Mouse (Mus musculus) kidney, embryonic 14.5 days (tissue): ENCODE measurements around the gene Hormad1. TPM values are rescaled to one million over a fixed set of nuclear protein-coding genes. Genes with fewer than 3 reads are reported as not detected.
A peak's percentile ranks its signal among the peaks of the same experiment; 100 is the strongest.
"Not testable (repeated sequence)": the region's sequence is repeated elsewhere in the genome, so short reads cannot be mapped to it uniquely, and the experiment has no call there.

Experiments
- ATAC-seq: fragments of 200-750 bp; cut with Nextera tagmentation; 2 replicates; pipeline ENCODE4 v1.8.0; 2017; ENCODE audit warnings: moderate number of reproducible peaks, mild to moderate bottlenecking, moderate TSS enrichment, moderate library complexity; ENCODE audit not compliant: low FRiP score, low TSS enrichment
- H3K27ac ChIP-seq: fragments of 300-500 bp; sonication (generic); 2 replicates; pipeline ENCODE4 v1.5.1; 2014; ENCODE audit warnings: low read depth, mild to moderate bottlenecking, low read length, moderate library complexity, mixed read lengths
- H3K27me3 ChIP-seq: fragments of 300-500 bp; sonication (generic); 2 replicates; pipeline ENCODE4 v1.6.1; 2014; ENCODE audit warnings: mild to moderate bottlenecking, low read length; ENCODE audit not compliant: control insufficient read depth, insufficient read depth
- H3K36me3 ChIP-seq: fragments of 300-500 bp; sonication (generic); 2 replicates; pipeline ENCODE4 v1.6.1; 2014; ENCODE audit warnings: low read length, mixed read lengths; ENCODE audit not compliant: control insufficient read depth, insufficient read depth
- H3K4me1 ChIP-seq: fragments of 300-500 bp; sonication (generic); 2 replicates; pipeline ENCODE4 v1.6.1; 2014; ENCODE audit warnings: low read length, mixed read lengths; ENCODE audit not compliant: control insufficient read depth, insufficient read depth
- H3K4me2 ChIP-seq: fragments of 300-500 bp; sonication (generic); replicated peaks from 2 replicates; pipeline ENCODE4 v1.6.1; 2014; ENCODE audit warnings: low read depth, mild to moderate bottlenecking, low read length
- H3K4me3 ChIP-seq: fragments of 300-500 bp; sonication (generic); 2 replicates; pipeline ENCODE4 v1.5.1; 2014; ENCODE audit warnings: mild to moderate bottlenecking, low read length
- H3K9ac ChIP-seq: fragments of 300-500 bp; sonication (generic); 2 replicates; pipeline ENCODE4 v1.6.1; 2014; ENCODE audit warnings: low read depth, mild to moderate bottlenecking, low read length, moderate library complexity
- H3K9me3 ChIP-seq: fragments of 300-500 bp; sonication (generic); 2 replicates; pipeline ENCODE4 v1.6.1; 2016; ENCODE audit warnings: low read length; ENCODE audit not compliant: control insufficient read depth
- WGBS: fragments of 180-500 bp; shearing (Covaris S2); extraction: QIAGEN DNeasy Blood & Tissue Kit; methylation state at CpG from one replicate; pipeline ENCODE4 v1.1.7; 2014; 5-methylcytosine and 5-hydroxymethylcytosine counted together
- polyA plus RNA-seq: library from polyadenylated mRNA; unstranded; fragments of >200 nt; fragmentation: Nextera tagmentation; extraction: Ambion mirVana; gene quantifications from 2 replicates; pipeline ENCODE4 v1.2.1, GENCODE M21; 2014

Gene Hormad1
- polyA plus RNA-seq, 1 experiment from 2014 or later, result not detected

DNA sequence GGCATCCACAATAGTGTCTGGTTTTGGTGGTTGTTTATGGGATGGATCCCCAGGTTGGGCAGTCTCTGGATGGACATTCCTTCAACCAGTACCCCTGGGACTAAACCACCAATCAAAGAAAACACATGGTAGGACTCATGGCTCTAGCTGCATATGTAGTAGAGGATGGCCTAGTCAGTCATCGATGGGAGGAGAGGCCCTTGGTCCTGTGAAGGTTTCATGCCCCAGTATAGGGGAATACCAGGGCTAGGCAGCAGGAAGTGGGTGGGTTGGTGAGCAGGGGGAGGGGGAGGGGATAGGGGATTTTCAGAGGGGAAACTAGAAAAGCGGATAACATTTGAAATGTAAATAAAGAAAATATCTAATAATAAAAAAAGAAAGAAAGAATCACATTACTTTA is 18.3 kb upstream of the Hormad1 start:
- not testable (repeated sequence) for H3K36me3 ChIP-seq, H3K9me3 ChIP-seq, H3K4me3 ChIP-seq, ATAC-seq, H3K27me3 ChIP-seq, H3K4me1 ChIP-seq, H3K27ac ChIP-seq, H3K4me2 ChIP-seq, H3K9ac ChIP-seq
- WGBS, result 73% methylated on average over 2 of the region's 2 CpGs

DNA sequence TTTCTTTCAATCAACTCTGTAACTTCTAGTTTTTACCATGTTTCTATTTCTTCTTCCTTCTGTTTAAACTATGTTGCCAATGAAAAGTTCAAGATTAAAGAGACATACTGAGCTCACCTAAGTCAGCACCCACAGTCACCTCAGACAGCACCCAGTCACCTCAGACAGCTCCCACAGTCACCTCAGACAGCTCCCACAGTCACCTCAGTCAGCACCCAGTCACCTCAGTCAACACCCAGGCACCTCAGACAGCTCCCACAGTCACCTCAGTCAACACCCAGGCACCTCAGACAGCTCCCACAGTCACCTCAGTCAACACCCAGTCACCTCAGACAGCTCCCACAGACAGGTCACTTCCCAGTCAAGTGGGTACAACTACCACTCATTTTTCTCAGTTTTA is 17.3 kb upstream of the Hormad1 start:
- no peak overlapping the region for H3K9ac ChIP-seq
- H3K27ac ChIP-seq, result no peak overlapping the region
- no peak overlapping the region for H3K4me2 ChIP-seq
- H3K36me3 ChIP-seq, result no peaks in the 10 kb centered on the region
- no peaks in the 10 kb centered on the region for H3K4me1 ChIP-seq
- H3K4me3 ChIP-seq, result no peak overlapping the region
- no peaks in the 10 kb centered on the region for H3K9me3 ChIP-seq
- H3K27me3 ChIP-seq, result no peaks in the 10 kb centered on the region
- no peak for ATAC-seq

DNA sequence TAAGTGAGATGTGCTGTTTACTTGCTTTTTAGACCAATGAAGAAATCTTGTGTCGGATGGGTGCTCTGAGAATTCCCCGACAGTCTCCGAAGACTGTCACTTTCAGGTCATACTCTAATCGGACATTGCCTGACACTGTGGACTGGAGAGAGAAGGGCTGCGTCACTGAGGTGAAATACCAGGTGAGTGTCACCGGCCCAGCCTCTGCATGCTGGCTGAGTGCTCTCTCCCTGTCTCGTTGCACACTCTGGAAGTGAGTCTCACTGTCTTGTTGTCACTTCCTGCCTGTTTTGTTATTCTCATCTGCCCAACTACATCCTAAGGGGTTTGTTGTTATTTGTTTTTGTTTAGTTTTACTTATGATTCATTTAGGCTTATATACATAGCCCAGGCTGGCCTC is 16.5 kb upstream of the Hormad1 start:
- no peak for ATAC-seq
- no peaks in the 10 kb centered on the region for H3K4me1 ChIP-seq
- H3K9ac ChIP-seq, result no peak overlapping the region
- 67% methylated on average over 7 of the region's 7 CpGs for WGBS
- no peak overlapping the region for H3K27ac ChIP-seq
- no peaks in the 10 kb centered on the region for H3K36me3 ChIP-seq
- no peak overlapping the region for H3K4me3 ChIP-seq
- H3K4me2 ChIP-seq, result no peak overlapping the region
- H3K27me3 ChIP-seq, result no peaks in the 10 kb centered on the region
- H3K9me3 ChIP-seq, result no peaks in the 10 kb centered on the region

DNA sequence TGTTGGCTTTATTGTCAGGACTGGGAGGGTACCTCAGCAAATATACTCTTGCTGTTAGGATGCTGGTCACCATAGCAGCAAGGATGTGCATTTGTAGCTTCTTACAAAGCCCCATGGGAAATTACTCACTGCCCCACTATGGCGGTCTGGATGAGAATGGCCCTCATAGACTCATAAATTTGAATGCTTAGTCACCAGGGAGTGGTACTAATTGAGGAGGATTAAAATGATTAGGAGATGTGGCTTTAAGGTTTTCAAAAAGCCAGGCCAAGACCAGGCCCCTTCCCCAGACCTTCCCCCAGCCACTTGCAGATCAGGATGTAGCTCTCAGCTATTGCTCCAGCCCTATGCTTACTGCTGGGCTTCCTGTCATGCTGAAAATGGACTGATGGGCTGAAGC is 9.3 kb upstream of the Hormad1 start:
- Histone ChIP-seq H3K27ac (no peak overlapping the region), H3K9ac (no peak overlapping the region), H3K9me3 (no peaks in the 10 kb centered on the region), H3K27me3 (no peaks in the 10 kb centered on the region), H3K4me3 (no peak overlapping the region), H3K4me2 (no peak overlapping the region), H3K36me3 (no peaks in the 10 kb centered on the region), H3K4me1 (no peaks in the 10 kb centered on the region)
- no peak for ATAC-seq
- WGBS, result 81% methylated on average over 1 of the region's 1 CpGs

DNA sequence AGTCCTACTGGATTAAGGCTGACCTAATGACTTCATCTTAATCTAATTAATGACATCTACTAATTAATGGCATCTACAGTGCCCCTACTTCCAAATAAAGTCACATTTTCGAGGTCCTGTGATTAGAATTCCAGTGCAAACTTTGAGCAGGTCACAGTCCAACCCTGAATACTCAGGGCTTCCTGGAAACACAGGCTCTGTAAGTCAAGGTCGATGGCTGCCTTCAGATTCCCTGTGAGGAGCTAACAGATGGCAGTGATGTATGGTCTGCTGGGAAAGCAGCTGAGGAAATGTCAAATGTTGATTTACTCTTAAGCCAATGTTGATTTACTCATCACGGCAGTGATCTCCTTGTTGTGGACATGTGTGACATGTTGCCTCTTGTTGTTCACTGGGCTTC is 5.5 kb upstream of the Hormad1 start:
- no peak overlapping the region for H3K4me3 ChIP-seq
- no peaks in the 10 kb centered on the region for H3K9me3 ChIP-seq
- no peak overlapping the region for H3K4me2 ChIP-seq
- no peak overlapping the region for H3K9ac ChIP-seq
- 54% methylated on average over 3 of the region's 3 CpGs for WGBS
- H3K4me1 ChIP-seq, result no peaks in the 10 kb centered on the region
- no peak overlapping the region for H3K27ac ChIP-seq
- no peak for ATAC-seq
- H3K36me3 ChIP-seq, result no peaks in the 10 kb centered on the region
- H3K27me3 ChIP-seq, result no peaks in the 10 kb centered on the region

DNA sequence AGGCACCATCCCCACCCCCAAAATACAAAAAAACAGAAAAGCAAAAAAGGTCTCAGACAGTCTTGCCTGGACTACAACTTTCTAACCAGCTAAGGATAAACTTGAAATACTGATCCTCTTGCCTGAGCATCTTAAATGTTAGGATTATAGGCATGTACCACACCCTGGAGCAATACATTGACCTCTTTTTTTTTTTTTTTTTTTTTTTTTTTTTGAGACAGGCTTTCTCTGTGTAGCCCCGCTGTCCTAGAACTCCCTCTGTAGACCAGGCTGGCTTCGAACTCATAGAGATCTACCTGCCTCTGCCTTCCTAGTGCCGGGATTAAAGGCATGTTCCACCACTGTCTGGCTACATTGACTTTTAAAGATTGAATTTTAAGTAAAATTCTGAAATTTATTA is 1.3 kb downstream of the Hormad1 start:
- Histone ChIP-seq H3K9me3 (no peaks in the 10 kb centered on the region), H3K4me2 (no peak overlapping the region), H3K4me3 (no peak overlapping the region), H3K27ac (no peak overlapping the region), H3K36me3 (no peaks in the 10 kb centered on the region), H3K9ac (no peak overlapping the region), H3K4me1 (no peaks in the 10 kb centered on the region), H3K27me3 (no peaks in the 10 kb centered on the region)
- 94% methylated on average over 3 of the region's 3 CpGs for WGBS
- no peak for ATAC-seq

DNA sequence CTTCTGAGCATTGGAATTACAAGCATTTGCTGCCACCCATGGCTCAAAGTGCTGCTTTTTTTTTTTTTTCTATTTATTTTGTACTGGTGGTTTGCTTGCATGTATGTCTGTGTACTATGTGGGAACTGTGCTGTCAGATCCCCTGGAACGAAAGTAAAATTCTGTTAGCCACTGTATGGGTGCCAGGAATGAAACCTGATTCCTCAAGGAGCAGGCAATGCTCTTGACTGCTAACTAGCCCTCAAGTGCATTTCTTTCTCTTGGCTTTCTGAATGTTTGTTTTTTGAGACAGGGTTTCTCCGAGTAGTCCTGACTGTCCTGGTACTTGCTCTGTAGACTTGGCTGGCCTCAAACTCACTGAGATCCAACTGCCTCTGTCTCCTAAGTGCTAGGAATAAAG is 2.3 kb downstream of the Hormad1 start:
- Histone ChIP-seq H3K36me3 (no peaks in the 10 kb centered on the region), H3K27me3 (no peaks in the 10 kb centered on the region), H3K4me1 (no peaks in the 10 kb centered on the region), H3K9ac (no peak overlapping the region), H3K4me3 (no peak overlapping the region), H3K27ac (no peak overlapping the region), H3K9me3 (no peaks in the 10 kb centered on the region), H3K4me2 (no peak overlapping the region)
- no peak for ATAC-seq
- 64% methylated on average over 2 of the region's 2 CpGs for WGBS

DNA sequence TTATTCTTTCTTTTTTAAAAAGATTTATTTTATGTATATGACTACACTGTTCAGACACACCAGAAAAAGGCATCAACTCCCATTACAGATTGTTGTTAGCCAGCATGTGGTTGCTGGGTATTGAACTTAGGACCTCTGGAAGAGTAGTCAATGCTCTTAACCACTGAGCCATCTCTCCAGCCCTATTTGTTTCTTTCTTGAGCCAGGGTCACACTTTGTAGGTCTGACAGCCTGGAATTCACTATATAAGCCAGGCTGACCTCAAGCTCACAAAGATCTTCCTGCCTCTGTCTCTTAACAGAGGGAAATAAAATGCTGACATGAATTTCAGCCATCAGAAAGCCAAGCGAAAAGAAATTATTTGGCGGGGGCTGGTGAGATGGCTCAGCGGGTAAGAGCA is 10.1 kb downstream of the Hormad1 start:
- Histone ChIP-seq H3K9ac (no peak overlapping the region), H3K4me1 (no peaks in the 10 kb centered on the region)
- ATAC-seq, result no peak

DNA sequence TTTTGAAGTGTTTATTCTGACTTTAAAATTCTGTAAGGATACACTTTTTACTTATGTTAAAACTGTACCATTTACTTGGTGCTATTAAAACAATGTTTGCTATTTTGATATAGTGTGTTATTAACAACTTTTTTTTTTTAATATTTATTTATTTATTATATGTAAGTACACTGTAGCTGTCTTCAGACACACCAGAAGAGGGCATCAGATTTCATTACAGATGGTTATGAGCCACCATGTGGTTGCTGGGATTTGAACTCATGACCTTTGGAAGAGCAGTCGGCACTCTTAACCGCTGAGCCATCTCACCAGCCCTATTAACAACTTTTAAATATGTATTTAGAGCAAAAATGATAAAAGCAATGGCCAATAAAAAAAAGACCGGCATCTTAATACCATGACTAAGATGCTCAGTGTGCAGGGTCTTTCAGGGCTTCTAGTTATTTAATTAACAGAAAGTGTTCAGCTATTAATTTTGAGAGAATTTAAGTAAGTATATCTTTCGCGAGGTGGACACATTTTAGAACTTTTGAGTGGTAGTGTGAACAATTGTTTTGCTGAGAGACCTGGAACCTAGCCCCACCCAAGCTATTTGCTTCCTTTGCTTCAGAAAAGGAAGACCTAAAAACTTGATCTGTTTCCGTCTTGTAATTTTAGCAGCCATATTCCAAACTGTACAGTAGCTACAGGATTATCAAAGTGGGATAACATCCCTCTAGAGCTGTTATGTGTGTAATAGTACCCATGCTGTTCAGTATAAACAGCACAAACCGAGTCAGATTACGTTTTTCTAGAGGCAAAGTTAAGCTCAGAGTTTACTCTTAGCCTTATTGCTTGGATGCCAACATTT is 28.5 kb downstream of the Hormad1 start:
- 55% methylated on average over 8 of the region's 8 CpGs for WGBS
- ATAC-seq, result no peak
- H3K4me3 ChIP-seq, result peak overlapping the region; percentile 76
- peak overlapping the region; percentile 23; the same call in 1 of the 2 replicates for H3K9ac ChIP-seq
- no peaks in the 10 kb centered on the region for H3K27me3 ChIP-seq
- peak overlapping the region; percentile 51; the same call in 1 of the 2 replicates for H3K27ac ChIP-seq
- H3K36me3 ChIP-seq, result peaks cover 10% of the 10 kb centered on the region; the same call in 1 of the 2 replicates
- H3K4me2 ChIP-seq, result peak overlapping the region; percentile 58
- H3K4me1 ChIP-seq, result 0 out of 2 replicates have a peak, but pooled peaks cover 3% of the 10 kb centered on the region
- no peaks in the 10 kb centered on the region for H3K9me3 ChIP-seq

More for the DNA sequence above, 10.1 kb downstream of the Hormad1 start:
- H3K4me2 ChIP-seq, result no peak overlapping the region
- 90% methylated on average over 3 of the region's 3 CpGs for WGBS
- H3K27ac ChIP-seq, result no peak overlapping the region
- no peaks in the 10 kb centered on the region for H3K27me3 ChIP-seq
- no peak overlapping the region for H3K4me3 ChIP-seq
- H3K9me3 ChIP-seq, result no peaks in the 10 kb centered on the region
- no peaks in the 10 kb centered on the region for H3K36me3 ChIP-seq
